Mouse (Mus musculus) T-helper 17 cell (primary cell): ENCODE results near the gene Psmd3.
"Not testable (repeated sequence)": the region's sequence is repeated elsewhere in the genome, so short reads cannot be mapped to it uniquely, and the experiment has no call there.

Experiments used
- in situ Hi-C, 2 experiments: fragments of 300-600 bp; cut with MboI, MseI; formaldehyde crosslinking; loops; 1 replicate in 1 of 2; 2 replicates in 1 of 2; pipeline ENCODE4 v1.15.1; 2025; ENCODE audit warnings: high pct_unique_total_duplicates in 2 of 2

Gene Psmd3

DNA sequence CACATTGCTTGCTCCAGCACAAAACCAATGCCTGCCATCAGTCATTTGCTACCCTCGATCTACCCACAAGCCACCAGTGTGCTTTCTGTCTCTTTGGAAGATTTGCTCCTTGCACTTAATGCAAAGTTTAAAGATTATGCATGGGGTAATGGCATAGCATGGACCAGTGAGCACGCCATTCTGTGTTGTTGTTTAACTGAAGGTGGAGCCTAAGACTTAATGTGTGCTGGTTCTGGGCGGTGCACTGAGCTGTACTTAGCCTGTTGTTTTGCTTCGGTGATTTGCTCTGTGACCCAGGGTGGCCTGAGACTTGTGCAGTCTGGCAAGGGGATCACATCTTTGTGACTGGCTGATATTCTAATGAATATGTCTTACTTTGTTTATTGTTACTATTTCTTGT is 4.6 kb downstream of the Psmd3 start:
- in situ Hi-C loops = no loop called here

DNA sequence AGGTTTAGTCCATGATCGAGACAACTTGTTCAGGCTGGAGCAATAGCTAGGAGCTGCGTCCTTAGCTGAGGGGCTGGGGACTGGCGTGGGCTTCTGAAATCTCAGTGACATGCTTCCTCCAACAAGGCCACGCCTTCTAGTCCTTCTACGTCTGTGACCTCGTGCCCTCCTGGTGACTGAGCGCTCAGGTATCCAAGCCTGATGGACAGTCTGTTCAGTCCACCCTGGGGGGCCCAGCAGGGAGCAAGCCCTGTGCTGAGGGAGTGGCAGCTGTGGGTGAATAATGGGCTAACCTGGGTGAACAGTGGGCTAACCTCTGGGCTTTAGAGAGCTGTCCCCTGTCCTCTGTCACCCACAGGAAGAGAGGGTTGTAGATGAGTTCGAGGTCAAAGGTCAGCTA is 5.7 kb downstream of the Psmd3 start:
- in situ Hi-C loops = no loop called here

DNA sequence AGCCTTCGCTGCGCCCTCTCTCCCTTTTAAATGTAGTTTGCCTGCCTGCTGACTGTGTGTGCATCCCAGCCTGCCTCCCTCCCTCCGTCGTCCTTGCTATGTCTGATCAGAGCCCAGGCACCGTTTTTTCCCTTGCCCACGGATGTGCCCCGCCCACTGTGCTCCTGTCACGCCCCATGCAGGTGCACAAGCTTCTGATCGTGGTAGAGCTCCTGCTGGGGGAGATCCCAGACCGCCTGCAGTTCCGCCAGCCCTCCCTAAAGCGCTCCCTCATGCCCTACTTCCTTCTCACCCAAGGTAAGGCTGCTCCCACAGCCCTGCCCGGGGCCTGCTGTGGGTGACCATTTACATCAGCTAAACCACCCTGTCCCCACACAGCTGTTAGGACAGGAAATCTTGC is 10.8 kb downstream of the Psmd3 start:
- in situ Hi-C loops = loop anchor here in 1 of 2 experiments (10.0 kb wide), 1 partner anchor 58 kb away; no protein-coding TSS in a partner anchor

DNA sequence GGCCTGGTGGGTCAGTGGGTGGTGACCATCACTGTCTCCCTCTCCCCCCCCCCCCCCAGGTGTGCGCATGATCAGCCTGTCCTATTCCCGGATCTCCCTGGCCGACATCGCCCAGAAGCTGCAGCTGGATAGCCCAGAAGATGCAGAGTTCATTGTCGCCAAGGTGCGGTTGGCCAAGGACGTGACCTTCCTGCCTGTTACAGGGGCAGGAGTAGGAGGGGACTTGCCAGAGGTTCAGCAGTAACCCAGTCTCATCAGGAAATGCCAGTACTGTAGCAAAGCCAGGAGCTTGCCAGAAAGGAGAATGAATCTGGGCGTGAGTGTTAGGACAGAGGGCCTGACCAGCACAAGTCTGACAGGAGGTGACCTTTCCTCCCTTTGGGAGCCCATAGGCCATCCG is 11.4 kb downstream of the Psmd3 start:
- in situ Hi-C loops = loop anchor here in 1 of 2 experiments (10.0 kb wide), 1 partner anchor 59 kb away; no protein-coding TSS in a partner anchor

DNA sequence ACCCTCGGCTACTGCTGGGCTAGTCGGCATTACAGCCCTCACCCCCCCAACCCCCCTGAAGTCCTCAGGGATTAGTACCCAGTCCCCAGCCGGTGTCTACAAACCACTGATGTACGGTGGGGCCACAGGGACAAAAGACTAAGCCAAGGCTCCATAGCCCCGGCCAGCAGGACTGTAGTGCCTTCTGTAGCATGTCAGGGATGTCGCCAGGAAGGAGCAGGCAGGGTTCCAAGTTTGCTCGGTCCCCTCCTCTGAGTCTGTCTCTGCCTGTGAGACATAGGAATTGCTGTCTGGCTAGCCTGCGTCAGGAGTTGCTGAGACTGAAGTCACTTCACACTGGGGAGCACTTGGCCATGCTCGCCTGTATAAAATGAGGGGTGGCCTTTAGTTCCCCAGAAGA is 11.9 kb downstream of the Psmd3 start:
- in situ Hi-C loops = loop anchor here in 1 of 2 experiments (10.0 kb wide), 1 partner anchor 60 kb away; no protein-coding TSS in a partner anchor

DNA sequence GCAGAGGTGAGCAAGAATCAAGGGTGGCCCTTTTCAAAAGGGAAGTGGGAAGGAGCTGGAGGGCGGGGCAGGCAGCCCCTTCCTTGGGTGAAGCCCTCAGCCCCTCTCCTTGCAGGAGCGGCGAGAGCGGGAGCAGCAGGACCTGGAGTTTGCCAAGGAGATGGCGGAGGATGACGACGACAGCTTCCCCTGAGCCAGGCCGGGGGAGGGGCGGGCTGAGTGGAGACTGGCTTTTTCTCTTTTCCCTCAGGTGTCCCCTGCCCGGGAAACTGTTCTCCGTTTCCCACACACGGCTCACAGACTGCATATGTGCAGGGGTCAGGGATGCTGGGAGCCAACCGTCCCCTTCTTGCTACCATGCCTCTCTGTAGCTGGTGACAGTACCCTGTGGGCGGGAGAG is 13.1 kb downstream of the Psmd3 start:
- in situ Hi-C loops = loop anchor here (5.0 to 10.0 kb wide), 2 partner anchors 61 to 92 kb away; no protein-coding TSS in a partner anchor

DNA sequence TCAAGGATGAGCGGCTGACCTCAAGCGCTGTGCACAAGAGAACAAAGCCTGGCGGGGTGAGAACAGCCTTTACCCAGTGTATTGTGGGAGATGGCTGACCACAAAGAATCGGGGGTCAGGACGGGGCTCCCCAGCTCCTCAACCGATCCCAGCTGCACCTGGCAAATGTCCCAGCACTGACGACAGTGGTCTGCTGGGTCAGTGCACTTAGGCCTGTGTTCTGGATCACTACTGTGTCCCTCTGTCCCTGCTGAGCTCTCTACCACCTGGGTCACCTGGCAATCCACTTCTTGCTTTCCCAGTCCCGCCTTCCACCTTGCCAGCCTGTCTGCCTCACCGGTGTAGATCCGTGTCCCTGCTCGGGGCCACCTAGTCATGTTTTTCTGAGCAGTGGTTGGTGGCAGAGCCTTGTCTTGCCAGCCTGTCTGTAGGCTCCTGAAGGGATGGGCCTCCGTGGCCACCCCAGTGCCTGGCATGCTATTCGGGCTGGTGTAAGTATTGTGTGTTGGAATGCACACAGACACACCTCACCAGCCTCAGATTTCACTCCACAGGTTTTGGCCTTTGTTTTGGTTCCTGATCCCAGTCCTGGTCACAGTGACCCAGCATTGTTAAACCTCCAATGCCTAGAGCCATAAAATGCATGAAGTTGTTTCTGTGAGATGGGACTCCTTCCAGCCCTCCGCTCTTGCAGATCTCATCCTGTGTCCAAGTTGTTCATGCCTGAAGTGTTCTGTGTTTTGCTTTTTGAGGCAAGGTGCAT is 14.3 kb downstream of the Psmd3 start:
- in situ Hi-C loops = loop anchor here (5.0 to 10.0 kb wide), 2 partner anchors 62 to 91 kb away; no protein-coding TSS in a partner anchor

DNA sequence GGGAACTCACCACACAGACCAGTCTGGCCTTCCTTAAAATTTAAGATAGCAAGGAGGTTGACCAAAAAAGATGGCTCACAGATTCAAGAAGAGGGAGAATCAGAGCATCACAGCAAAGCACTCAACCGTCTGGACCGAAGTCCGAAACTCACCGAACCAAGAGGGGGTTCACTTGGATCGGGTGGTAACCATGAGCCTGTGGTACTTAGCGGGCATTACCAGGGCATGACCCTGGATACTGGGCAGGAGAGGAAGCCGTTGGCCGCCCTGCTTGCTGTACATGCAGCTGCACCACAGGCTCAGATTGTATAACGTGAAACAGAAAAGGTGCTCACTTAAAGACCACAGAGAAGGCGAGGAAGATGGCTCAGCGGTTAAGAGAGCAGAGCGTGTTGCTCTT is 14.9 kb downstream of the Psmd3 start:
- in situ Hi-C loops = loop anchor here (5.0 to 10.0 kb wide), 2 partner anchors 62 to 90 kb away; no protein-coding TSS in a partner anchor

DNA sequence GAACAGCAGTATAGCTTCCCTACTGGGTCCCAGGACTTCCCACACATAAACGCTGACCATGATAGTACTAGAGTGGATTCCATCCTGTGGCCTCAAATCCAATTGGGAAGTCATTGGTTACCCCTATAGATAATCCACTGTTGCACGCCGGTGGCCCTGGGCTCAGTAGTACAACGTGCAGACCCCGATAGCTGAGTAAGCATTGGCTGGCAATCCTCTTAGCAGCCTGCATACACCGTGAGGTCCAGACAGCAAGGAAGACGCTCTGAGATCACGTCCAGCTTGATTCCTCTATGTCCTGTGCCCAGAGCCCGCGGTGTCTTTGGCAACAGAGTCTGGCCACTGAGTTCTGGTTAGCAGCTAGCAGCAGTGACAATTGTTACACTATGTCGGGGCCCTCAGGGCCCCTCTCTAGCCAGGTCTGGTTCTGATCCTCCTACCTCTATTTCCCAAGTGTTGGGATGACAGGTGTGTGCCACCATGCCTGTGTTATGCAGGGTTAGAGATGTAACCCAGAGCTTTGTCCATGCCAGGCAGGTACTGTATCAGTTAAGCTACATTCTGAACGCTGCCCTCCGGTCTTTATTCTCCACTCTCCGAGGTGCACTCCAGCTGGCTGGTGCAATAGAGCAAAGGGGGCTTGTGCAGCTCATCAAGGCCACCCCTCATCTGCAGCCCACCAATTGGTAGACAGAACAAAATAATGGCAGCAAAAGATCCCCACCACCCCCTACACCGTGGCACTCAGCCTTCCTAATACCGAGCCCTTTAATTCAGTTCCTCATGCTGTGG is 16.7 kb downstream of the Psmd3 start:
- in situ Hi-C loops = loop anchor here (5.0 to 10.0 kb wide), 2 partner anchors 64 to 88 kb away; no protein-coding TSS in a partner anchor

DNA sequence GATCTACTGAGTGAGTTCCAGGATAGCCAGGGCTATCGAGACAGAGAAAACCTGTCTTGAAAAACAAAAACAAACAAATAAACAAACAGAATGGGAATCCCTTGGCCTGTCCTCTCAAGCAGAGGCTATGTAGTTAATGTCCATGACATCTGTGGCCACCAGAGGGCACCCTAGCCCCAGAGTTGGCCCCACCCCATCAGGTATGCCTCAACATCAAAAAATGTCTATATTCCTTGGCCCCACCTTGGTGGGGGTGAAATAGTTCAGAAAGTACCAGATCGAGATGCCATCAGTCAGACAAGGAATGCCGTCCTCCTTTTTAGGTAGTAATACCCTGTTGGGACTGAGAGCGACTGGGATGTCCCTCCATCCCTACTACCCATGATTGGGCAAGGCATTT is 17.6 kb downstream of the Psmd3 start:
- in situ Hi-C loops = loop anchor here (5.0 to 10.0 kb wide), 4 partner anchors 57 to 202 kb away; no protein-coding TSS in a partner anchor

DNA sequence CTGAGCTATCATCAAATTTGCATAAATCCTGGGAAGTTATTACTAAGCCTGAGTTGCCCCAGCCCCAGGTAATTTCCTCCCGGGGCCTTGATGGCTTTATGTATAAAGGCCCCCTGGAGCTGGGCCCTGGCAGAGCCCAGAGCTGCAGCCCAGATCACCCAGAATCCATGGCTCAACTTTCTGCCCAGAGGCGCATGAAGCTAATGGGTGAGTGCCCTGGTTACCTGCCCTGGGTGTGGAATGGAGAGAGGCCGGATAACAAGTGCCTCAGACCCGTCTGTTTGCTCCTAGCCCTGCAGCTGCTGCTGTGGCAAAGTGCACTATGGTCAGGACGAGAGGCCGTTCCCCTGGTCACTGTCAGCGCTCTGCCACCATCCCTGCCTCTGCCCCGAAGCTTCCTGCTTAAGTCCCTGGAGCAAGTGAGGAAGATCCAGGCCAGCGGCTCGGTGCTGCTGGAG is 18.9 kb downstream of the Psmd3 start, which contains the start of gene Csf3:
Gene Csf3, plus strand, starts transcription at position 51 of the 458 bp plus-strand sequence.
- in situ Hi-C loops = loop anchor here (5.0 kb wide), 3 partner anchors 56 to 201 kb away; no protein-coding TSS in a partner anchor

DNA sequence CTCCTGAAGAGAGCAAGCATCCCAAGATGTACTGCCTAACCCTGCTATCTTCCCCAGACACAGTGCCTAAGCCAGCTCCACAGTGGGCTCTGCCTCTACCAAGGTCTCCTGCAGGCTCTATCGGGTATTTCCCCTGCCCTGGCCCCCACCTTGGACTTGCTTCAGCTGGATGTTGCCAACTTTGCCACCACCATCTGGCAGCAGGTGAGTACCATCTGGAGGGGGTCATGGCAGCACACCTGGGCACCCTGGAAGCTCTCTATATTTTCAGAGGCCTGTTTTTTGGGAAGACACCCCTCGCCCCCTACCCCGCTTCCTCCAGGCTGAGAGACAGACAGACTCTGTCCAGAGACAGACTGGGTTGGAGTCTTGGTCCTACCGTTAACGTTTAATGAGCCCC is 20.0 kb downstream of the Psmd3 start:
- in situ Hi-C loops = loop anchor here (5.0 kb wide), 3 partner anchors 55 to 200 kb away; no protein-coding TSS in a partner anchor

DNA sequence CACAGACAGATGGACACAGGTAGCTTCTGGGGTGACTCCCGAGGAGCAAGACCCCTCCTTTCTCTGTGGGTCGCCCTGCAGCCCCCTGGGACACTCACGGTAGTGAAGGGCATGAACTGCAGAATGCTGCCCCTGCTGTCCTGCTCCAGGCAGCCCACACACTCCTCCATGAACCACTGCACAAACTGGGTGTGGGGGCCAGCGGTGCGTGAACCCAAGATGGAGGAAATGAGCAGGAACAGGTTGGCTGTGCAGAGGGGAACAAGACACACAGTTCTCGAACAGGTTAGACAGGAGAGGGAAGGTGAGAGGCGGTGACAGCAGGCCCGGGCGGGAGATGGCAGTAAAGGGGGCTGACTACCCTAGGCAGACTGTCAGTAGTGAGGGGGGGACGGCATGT is 22.7 kb downstream of the Psmd3 start:
- in situ Hi-C loops = no loop called here

DNA sequence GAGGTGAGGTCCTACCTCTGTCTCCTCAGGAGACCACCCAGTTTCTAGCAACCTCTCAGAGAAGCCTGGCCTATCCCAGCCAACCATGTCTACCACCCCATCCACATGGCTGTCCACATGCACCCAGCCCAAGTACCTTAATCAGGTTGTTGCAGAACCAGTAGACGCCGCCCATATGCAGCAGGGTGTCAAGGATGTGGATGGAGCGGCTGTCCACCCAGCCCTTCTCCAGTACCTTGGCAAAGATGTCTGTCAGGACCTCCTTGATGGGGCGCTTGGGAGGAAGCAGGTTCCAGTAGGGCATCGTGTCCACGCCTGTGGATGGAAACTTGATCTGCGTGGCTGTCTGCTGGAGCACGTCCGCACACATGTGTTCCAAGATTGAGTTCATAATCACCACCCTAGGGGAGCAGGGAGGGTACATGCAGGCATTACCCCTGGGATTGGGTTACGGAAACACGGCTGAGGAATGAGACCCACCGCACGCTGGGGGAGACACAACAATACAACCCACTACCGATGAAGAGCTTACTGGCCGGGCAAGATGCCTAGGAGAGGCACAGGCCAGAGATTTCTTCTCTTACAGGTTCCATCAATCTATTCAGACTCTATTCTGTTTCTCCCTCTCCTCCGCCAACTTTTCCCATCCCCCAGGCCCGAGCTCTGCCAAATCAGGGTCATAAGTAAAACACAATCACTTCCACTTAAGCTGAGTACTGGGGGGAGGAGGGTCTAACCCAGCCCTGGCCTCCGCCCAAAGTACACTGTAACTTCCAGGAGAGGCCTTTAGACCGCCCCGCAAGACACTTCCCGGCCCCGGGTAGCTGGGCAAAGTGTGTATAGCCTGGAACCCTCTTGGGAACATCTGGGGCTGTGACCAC is 25.3 kb downstream of the Psmd3 start:
- in situ Hi-C loops = no loop called here

DNA sequence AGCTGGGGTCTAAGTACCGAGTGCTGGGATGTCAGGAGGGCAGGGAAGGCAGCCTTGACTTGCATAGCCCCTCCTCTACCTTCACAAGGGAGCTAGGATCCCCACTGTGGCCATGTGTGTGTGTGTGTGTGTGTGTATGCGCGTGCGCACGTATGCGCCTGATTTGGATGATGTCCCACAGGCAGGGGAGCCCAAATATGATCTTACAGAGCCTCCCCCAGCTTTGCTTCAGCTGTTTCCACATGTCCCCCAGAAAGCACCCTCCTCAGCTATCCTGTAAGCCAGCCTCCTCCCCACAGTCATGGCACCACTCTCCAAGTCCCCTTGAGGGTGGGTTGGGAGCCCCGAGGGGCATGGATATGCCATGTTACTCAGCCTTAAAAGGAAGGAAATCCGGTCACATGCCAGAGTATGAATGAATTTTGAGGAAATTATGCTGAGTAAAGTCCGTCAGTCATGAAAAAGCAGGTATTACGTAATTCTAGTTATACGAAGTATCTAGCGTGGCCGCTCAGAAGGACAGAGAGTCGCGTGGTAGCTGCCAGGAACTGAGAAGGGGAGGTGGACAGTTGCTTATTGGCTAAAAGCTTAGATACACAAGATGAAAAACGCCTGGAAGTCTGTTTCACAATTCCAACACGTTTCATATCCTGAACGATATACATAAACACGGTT is 26.1 kb downstream of the Psmd3 start:
- in situ Hi-C loops = no loop called here

DNA sequence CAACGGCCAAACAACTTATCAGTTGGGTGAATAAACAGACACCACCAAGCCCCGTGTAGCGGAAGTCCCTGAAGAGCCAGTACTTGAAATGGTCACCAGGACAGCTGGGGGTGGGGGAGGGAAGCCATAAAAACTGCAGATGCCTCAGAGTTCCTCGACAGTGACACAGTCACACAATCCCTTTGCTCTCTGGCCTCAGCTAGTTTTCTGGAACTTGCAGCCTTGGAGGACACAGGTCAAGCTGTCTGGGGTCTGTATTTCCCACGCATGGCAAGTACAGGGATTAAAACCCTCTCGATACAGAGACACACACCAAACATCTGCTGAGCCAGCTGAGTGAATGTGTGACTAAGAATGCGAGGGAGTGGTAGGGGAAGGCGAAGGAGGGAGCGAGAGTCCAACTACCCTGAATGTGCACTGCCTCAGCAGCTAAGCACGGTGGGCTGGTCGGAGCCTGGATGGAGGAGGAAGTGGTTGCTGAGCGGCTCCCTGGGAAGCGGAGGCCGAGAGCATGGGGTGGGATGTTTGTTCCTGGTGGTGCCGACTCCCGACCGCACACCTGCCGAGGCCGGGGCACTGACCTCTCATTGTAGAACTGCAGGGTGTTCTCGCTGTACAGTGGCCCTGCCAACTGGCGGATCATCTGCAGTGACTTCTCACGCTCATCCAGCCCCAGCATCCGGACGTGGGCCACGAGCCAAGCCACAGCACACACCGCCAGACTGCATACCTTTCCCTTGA is 26.8 kb downstream of the Psmd3 start:
- in situ Hi-C loops = no loop called here

DNA sequence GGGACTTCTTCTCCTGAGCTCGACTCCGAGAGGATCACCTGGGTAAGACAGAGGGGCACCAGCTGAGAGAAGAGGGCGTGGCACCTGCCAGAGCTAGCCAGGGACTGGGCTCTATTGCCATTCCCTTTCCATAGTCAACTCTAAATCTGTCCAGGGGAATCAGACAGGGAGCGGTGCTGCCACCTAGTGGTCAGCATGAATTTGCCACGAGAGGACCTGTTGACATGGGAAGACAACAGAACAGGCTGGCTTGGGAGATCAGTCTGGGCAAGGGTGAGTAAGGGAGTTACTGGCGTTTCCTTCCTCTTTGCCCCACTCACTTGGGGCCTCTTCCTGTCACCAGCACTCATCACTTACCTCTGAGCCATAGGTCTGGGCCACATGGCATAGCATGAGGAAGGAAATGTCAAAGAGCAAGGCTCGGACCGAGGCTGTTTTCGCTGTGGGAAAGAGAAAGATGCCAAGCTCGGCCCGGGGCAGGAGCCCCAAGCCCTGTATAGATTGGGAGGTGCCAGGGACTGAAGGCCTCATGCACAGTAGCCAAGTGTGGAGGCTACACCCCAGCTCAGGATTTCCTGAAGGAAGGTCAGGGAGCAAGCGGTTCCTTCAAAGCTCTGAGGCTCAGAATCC is 28.2 kb downstream of the Psmd3 start:
- in situ Hi-C loops = no loop called here

DNA sequence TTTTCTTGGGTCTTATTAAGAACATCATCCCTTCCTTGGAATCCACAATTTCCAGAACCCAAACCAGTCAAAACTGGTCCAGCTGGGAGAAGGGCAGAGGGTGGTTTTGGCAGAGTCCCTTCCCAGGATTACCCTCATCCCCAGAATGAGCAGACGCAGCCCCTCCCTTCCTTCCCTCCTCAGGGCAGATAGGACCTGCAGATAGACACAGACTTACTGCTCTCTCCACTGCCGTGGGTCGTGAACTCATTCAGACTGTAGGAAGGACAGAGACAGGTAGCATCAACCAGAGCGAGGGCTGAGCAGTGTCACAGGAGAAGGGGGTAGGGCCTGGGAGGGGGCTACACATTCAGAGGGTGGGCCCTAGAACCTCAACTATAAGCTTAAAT is 28.7 kb downstream of the Psmd3 start:
- in situ Hi-C loops = no loop called here

DNA sequence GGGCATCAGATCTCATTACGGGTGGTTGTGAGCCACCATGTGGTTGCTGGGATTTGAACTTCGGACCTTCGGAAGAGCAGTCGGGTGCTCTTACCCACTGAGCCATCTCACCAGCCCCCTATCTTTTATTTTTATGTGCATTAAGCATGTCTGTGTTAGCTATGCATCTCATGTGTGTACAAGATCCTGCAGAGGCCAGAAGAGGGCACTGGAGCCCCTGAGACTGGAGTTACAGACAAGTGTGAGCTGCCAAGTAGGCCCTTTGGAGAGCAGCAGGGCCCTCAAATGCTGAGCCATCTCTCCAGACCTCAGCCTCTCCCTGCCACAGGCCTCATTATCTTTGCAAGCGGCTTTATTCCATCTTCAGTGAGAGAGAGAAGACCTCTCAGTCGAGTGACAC is 29.7 kb downstream of the Psmd3 start:
- in situ Hi-C loops = not testable (repeated sequence)
